Comparison of ENCODE assay signal across 16 mouse cellular contexts in genomic region chr10:77304840-77305533, GRCm38 (mm10). TPM values are rescaled to one million over a fixed set of nuclear protein-coding genes. Genes with fewer than 3 reads are reported as not detected.
DNase-seq lines count a peak whose midpoint lies in the region; ATAC-seq and TF ChIP-seq lines count a peak whose summit lies in the region.
"Had no signal": no experiment of that assay in that cellular context is flagged by ENCODE, and none has a peak within 500 bp of the region (broad histone marks: within the 10 kb centered on the region; RNA-seq: fewer than 3 reads in every experiment).

No protein-coding gene starts in this region.

- H3K27ac ChIP-seq in forebrain, embryonic 14.5 days (ENCODE audit: low read depth, low read length) = no peak overlapping the region
- no peak overlapping the region for H3K27ac ChIP-seq in forebrain, embryonic 10.5 days
- peak overlapping the region; percentile 57 for H3K27ac ChIP-seq in hindbrain, embryonic 14.5 days
- peak overlapping the region; percentile 62 for H3K27ac ChIP-seq in midbrain, embryonic 15.5 days
- no peak overlapping the region for H3K27ac ChIP-seq in liver, postnatal 0 days (ENCODE audit: low read depth)
- H3K27ac ChIP-seq: embryonic facial prominence, embryonic 15.5 days; forebrain, embryonic 13.5 days; heart, adult 2 months; limb, embryonic 12.5 days; macrophage had no signal

- H3K9ac ChIP-seq in forebrain, embryonic 14.5 days (ENCODE audit: low read length) = no peak overlapping the region
- no peak overlapping the region for H3K9ac ChIP-seq in hindbrain, embryonic 14.5 days
- H3K9ac ChIP-seq in midbrain, embryonic 15.5 days = no peak overlapping the region
- H3K9ac ChIP-seq in liver, postnatal 0 days (replicated peaks) = no peak overlapping the region
- H3K9ac ChIP-seq: embryonic facial prominence, embryonic 15.5 days; forebrain, embryonic 13.5 days; limb, embryonic 12.5 days had no signal

- no peak for TF ChIP-seq CTCF in liver, postnatal 0 days (IDR thresholded peaks at IDR 0.05; ENCODE audit: low read depth)

- peaks cover 4% of the 10 kb centered on the region; the same call in 1 of the 2 replicates for H3K36me3 ChIP-seq in forebrain, embryonic 14.5 days (ENCODE audit: control insufficient read depth, insufficient read depth, low read length)
- peaks cover 12% of the 10 kb centered on the region; the same call in 1 of the 2 replicates for H3K36me3 ChIP-seq in forebrain, embryonic 10.5 days (replicated peaks)
- H3K36me3 ChIP-seq in hindbrain, embryonic 14.5 days (replicated peaks; ENCODE audit: control insufficient read depth, insufficient read depth) = peaks cover 26% of the 10 kb centered on the region
- H3K36me3 ChIP-seq in midbrain, embryonic 15.5 days (replicated peaks) = no peaks in the 10 kb centered on the region
- H3K36me3 ChIP-seq in liver, postnatal 0 days (replicated peaks; ENCODE audit: insufficient read depth, low read length) = no peaks in the 10 kb centered on the region
- H3K36me3 ChIP-seq: embryonic facial prominence, embryonic 15.5 days had no signal

- 43% methylated on average over 4 of the region's 4 CpGs for WGBS in forebrain, embryonic 14.5 days
- WGBS in forebrain, embryonic 10.5 days = 39% methylated on average over 4 of the region's 4 CpGs
- 16% methylated on average over 4 of the region's 4 CpGs for WGBS in hindbrain, embryonic 14.5 days
- WGBS in midbrain, embryonic 15.5 days = 15% methylated on average over 4 of the region's 4 CpGs
- WGBS in liver, postnatal 0 days (ENCODE audit: insufficient replicate concordance) = 75% methylated on average over 4 of the region's 4 CpGs

- DNase-seq in forebrain, embryonic 14.5 days (ENCODE audit: low spot score) = peak; percentile 5
- no peak for DNase-seq in forebrain, embryonic 10.5 days (ENCODE audit: extremely low spot score, low spot score)
- DNase-seq in NIH3T3 (ENCODE audit: low read depth) = peak; percentile 34
- DNase-seq in hindbrain, embryonic 14.5 days (ENCODE audit: low spot score) = peak; percentile 58
- no peak for DNase-seq in liver, postnatal 0 days
- DNase-seq in liver = no peak
- DNase-seq in heart, postnatal 10 days = no peak
- DNase-seq: cerebellum, adult 11-12 months; heart, adult 2 months; right cerebral cortex, postnatal 25 days had no signal

- no peaks in the 10 kb centered on the region for H3K9me3 ChIP-seq in forebrain, embryonic 14.5 days (replicated peaks; ENCODE audit: control insufficient read depth, low read length)
- no peaks in the 10 kb centered on the region for H3K9me3 ChIP-seq in forebrain, embryonic 10.5 days
- H3K9me3 ChIP-seq in hindbrain, embryonic 14.5 days (ENCODE audit: control insufficient read depth, low read length) = no peaks in the 10 kb centered on the region
- no peaks in the 10 kb centered on the region for H3K9me3 ChIP-seq in midbrain, embryonic 15.5 days
- H3K9me3 ChIP-seq in liver, postnatal 0 days (ENCODE audit: low read length) = no peaks in the 10 kb centered on the region
- H3K9me3 ChIP-seq: embryonic facial prominence, embryonic 15.5 days; forebrain, embryonic 13.5 days; limb, embryonic 12.5 days had no signal

- no peak for ATAC-seq in forebrain, embryonic 14.5 days
- peak; percentile 64; the same call in 1 of the 2 replicates for ATAC-seq in hindbrain, embryonic 14.5 days (ENCODE audit: low FRiP score)
- ATAC-seq in midbrain, embryonic 15.5 days (replicated peaks) = peak; percentile 75; the same call in 1 of the 2 replicates
- no peak for ATAC-seq in liver, postnatal 0 days
- ATAC-seq: forebrain, embryonic 13.5 days; intestine, postnatal 0 days had no signal

- no peak overlapping the region for H3K4me3 ChIP-seq in forebrain, embryonic 14.5 days (ENCODE audit: low read depth, low read length)
- no peak overlapping the region for H3K4me3 ChIP-seq in forebrain, embryonic 10.5 days
- no peak overlapping the region for H3K4me3 ChIP-seq in hindbrain, embryonic 14.5 days (replicated peaks; ENCODE audit: low read length)
- no peak overlapping the region for H3K4me3 ChIP-seq in midbrain, embryonic 15.5 days
- H3K4me3 ChIP-seq in liver, postnatal 0 days (ENCODE audit: low read depth, low read length) = no peak overlapping the region
- H3K4me3 ChIP-seq: embryonic facial prominence, embryonic 15.5 days; forebrain, embryonic 13.5 days; heart, adult 2 months; limb, embryonic 12.5 days had no signal

- intact Hi-C loops in heart, postnatal 10 days (cut with DNase I) = no loop called here

- H3K4me2 ChIP-seq in forebrain, embryonic 14.5 days (ENCODE audit: low read length) = no peak overlapping the region
- H3K4me2 ChIP-seq in hindbrain, embryonic 14.5 days (replicated peaks) = no peak overlapping the region
- no peak overlapping the region for H3K4me2 ChIP-seq in midbrain, embryonic 15.5 days
- no peak overlapping the region for H3K4me2 ChIP-seq in liver, postnatal 0 days (ENCODE audit: low read depth, low read length)
- H3K4me2 ChIP-seq: embryonic facial prominence, embryonic 15.5 days; forebrain, embryonic 13.5 days; limb, embryonic 12.5 days had no signal

- no peaks in the 10 kb centered on the region for H3K4me1 ChIP-seq in forebrain, embryonic 14.5 days (ENCODE audit: control insufficient read depth, insufficient read depth, low read length)
- H3K4me1 ChIP-seq in forebrain, embryonic 10.5 days = peaks cover 24% of the 10 kb centered on the region
- H3K4me1 ChIP-seq in hindbrain, embryonic 14.5 days (replicated peaks; ENCODE audit: control insufficient read depth, insufficient read depth, low read length) = peaks cover 14% of the 10 kb centered on the region; the same call in 1 of the 2 replicates
- H3K4me1 ChIP-seq in midbrain, embryonic 15.5 days = peaks cover 14% of the 10 kb centered on the region
- H3K4me1 ChIP-seq in liver, postnatal 0 days (ENCODE audit: insufficient read depth) = no peaks in the 10 kb centered on the region
- H3K4me1 ChIP-seq: embryonic facial prominence, embryonic 15.5 days; forebrain, embryonic 13.5 days; limb, embryonic 12.5 days had no signal

- TF ChIP-seq EP300 in liver, postnatal 0 days (IDR thresholded peaks at IDR 0.05; ENCODE audit: low read depth) = no peak

- no peaks in the 10 kb centered on the region for H3K27me3 ChIP-seq in forebrain, embryonic 14.5 days (replicated peaks; ENCODE audit: control insufficient read depth, insufficient read depth, low read length)
- H3K27me3 ChIP-seq in forebrain, embryonic 10.5 days (ENCODE audit: poor library complexity, severe bottlenecking) = no peaks in the 10 kb centered on the region
- H3K27me3 ChIP-seq in hindbrain, embryonic 14.5 days (ENCODE audit: control insufficient read depth, insufficient read depth, low read length) = no peaks in the 10 kb centered on the region
- H3K27me3 ChIP-seq in midbrain, embryonic 15.5 days (replicated peaks) = no peaks in the 10 kb centered on the region
- no peaks in the 10 kb centered on the region for H3K27me3 ChIP-seq in liver, postnatal 0 days (ENCODE audit: insufficient read depth, low read length)
- H3K27me3 ChIP-seq: embryonic facial prominence, embryonic 15.5 days; forebrain, embryonic 13.5 days; limb, embryonic 12.5 days had no signal

RNA-seq across cellular contexts. Expression of gene Pofut2, which starts 46.0 kb away (rescaled TPM):
- 44.1 and 55.2 TPM in 2 replicates for polyA plus RNA-seq in forebrain, embryonic 14.5 days (2014; fragmentation: Nextera tagmentation; extraction: Ambion mirVana)
- polyA plus RNA-seq in forebrain, embryonic 10.5 days (2016; fragmentation: Nextera tagmentation; extraction: Ambion mirVana) = 69.6 and 72.9 TPM in 2 replicates
- polyA plus RNA-seq in hindbrain, embryonic 14.5 days (2014; fragmentation: Nextera tagmentation; extraction: Ambion mirVana) = 53.2 and 53.3 TPM in 2 replicates
- 58.0 and 59.2 TPM in 2 replicates for polyA plus RNA-seq in midbrain, embryonic 15.5 days (2015; fragmentation: Nextera tagmentation; extraction: Ambion mirVana)
- polyA plus RNA-seq in liver, postnatal 0 days (2015; fragmentation: Nextera tagmentation; extraction: Ambion mirVana) = 16.4 and 17.2 TPM in 2 replicates
- 10 to 100 TPM; 60.3 to 61.0 TPM for total RNA-seq in heart, postnatal 10 days (2021)

Comparison
In these comparisons a context has a peak if more than half of its experiments do, and no peak if none do; other contexts are left out.
1. DNase-seq: peak in forebrain, embryonic 14.5 days (single experiment), NIH3T3 (single experiment) and hindbrain, embryonic 14.5 days (single experiment); none in forebrain, embryonic 10.5 days (single experiment), liver, postnatal 0 days (single experiment), liver (single experiment) and heart, postnatal 10 days (0 of 2).
2. ATAC-seq: peak in hindbrain, embryonic 14.5 days (single experiment) and midbrain, embryonic 15.5 days (single experiment); none in forebrain, embryonic 14.5 days (single experiment) and liver, postnatal 0 days (single experiment).
3. H3K27ac ChIP-seq: peak in hindbrain, embryonic 14.5 days (single experiment) and midbrain, embryonic 15.5 days (single experiment); none in forebrain, embryonic 14.5 days (single experiment), forebrain, embryonic 10.5 days (single experiment) and liver, postnatal 0 days (single experiment).